Mouse (Mus musculus): ENCODE data around the gene Ilkap. TPM values are rescaled to one million over a fixed set of nuclear protein-coding genes. Genes with fewer than 3 reads are reported as not detected.

Gene Ilkap
- polyA plus RNA-seq, 2 experiments: 46.0 to 62.1 TPM

DNA sequence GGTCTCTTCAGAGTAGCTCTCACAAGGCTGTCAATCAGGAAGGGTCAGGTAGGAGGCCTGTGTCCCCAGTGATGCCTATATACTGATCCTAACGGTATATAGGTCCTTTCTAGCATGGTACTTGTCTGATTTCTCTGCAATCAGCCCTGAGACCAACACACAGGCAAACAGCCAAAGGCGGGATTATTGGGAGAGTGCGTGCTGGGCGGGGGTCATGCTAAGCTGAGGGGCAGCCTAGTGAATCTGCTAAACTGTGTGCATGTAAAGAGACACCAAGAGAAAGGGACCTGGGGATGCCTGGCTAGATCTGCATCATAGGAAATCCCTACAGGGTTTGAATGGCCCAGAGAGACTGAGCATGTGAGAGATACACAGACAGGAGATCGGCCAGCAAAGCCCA lies 16.7 kb upstream of the Ilkap start:
- no peaks in the 10 kb centered on the region for H3K9me3 ChIP-seq (ENCODE audit: control insufficient read depth, low read length)
- peaks cover 3% of the 10 kb centered on the region; the same call in 1 of the 2 replicates for H3K27me3 ChIP-seq (ENCODE audit: control insufficient read depth, insufficient read depth, low read length)
- H3K36me3 ChIP-seq (replicated peaks; ENCODE audit: control insufficient read depth, insufficient read depth, low read depth): no peaks in the 10 kb centered on the region
- no peak overlapping the region for H3K27ac ChIP-seq
- peaks cover 0 to 2% of the 10 kb centered on the region in 2 experiments; a peak in 2 of 4 replicates for H3K4me1 ChIP-seq (replicated peaks; ENCODE audit: control insufficient read depth in 2 of 2, insufficient read depth in 2 of 2, low read length in 1 of 2)
- H3K4me2 ChIP-seq (ENCODE audit: low read depth): no peak overlapping the region
- no peak overlapping the region for H3K4me3 ChIP-seq (ENCODE audit: insufficient read depth in 1 of 2, low read depth in 2 of 2, low read length in 2 of 2)
- ATAC-seq (ENCODE audit: insufficient read depth) (no peak), DNase-seq (ENCODE audit: low read depth in 3 of 3, low spot score in 3 of 3) (no peak)
- TF ChIP-seq EP300 (IDR thresholded peaks at IDR 0.05; ENCODE audit: low read depth) (no peak), CTCF (IDR thresholded peaks at IDR 0.05; ENCODE audit: low read depth) (no peak)
- H3K9ac ChIP-seq (replicated peaks): no peak overlapping the region
- WGBS (ENCODE audit: insufficient replicate concordance): 59% methylated on average over 5 of the region's 5 CpGs

- no peaks in the 10 kb centered on the region; a peak in 1 of 4 replicates for H3K4me1 ChIP-seq (replicated peaks; ENCODE audit: control insufficient read depth in 2 of 2, insufficient read depth in 2 of 2, low read length in 1 of 2)
- ATAC-seq (ENCODE audit: insufficient read depth) (no peak), DNase-seq (ENCODE audit: low read depth in 3 of 3, low spot score in 3 of 3) (no peak)
- H3K27ac ChIP-seq: no peak overlapping the region
- no peak for TF ChIP-seq EP300 (IDR thresholded peaks at IDR 0.05; ENCODE audit: low read depth)
- no peak for TF ChIP-seq CTCF (IDR thresholded peaks at IDR 0.05; ENCODE audit: low read depth)
- no peaks in the 10 kb centered on the region for H3K36me3 ChIP-seq (replicated peaks; ENCODE audit: control insufficient read depth, insufficient read depth, low read depth)
- 68% methylated on average over 4 of the region's 4 CpGs for WGBS (ENCODE audit: insufficient replicate concordance)
- H3K4me2 ChIP-seq (ENCODE audit: low read depth): no peak overlapping the region
- no peak overlapping the region for H3K9ac ChIP-seq (replicated peaks)
- peaks cover 3% of the 10 kb centered on the region; the same call in 1 of the 2 replicates for H3K27me3 ChIP-seq (ENCODE audit: control insufficient read depth, insufficient read depth, low read length)
- no peak overlapping the region for H3K4me3 ChIP-seq (ENCODE audit: insufficient read depth in 1 of 2, low read depth in 2 of 2, low read length in 2 of 2)
- no peaks in the 10 kb centered on the region for H3K9me3 ChIP-seq (ENCODE audit: control insufficient read depth, low read length)
These were observed 16.3 kb upstream of the Ilkap start for GRCm38 (mm10) chr1:91414903-91415302.

- 1% methylated on average over 36 of the region's 39 CpGs for WGBS (ENCODE audit: insufficient replicate concordance)
- no peak within 1 kb of the TSS for H3K27ac ChIP-seq
- H3K4me1 ChIP-seq (replicated peaks; ENCODE audit: control insufficient read depth in 2 of 2, insufficient read depth in 2 of 2, low read length in 1 of 2): no peaks in the 10 kb centered on the region; a peak in 1 of 4 replicates
- H3K36me3 ChIP-seq (replicated peaks; ENCODE audit: control insufficient read depth, insufficient read depth, low read depth): no peaks in the 10 kb centered on the region
- H3K9me3 ChIP-seq (ENCODE audit: control insufficient read depth, low read length): no peaks in the 10 kb centered on the region
- no peak for DNase-seq (ENCODE audit: low read depth in 3 of 3, low spot score in 3 of 3)
- TF ChIP-seq EP300 (IDR thresholded peaks at IDR 0.05; ENCODE audit: low read depth) (no peak), CTCF (IDR thresholded peaks at IDR 0.05; ENCODE audit: low read depth) (no peak)
- ATAC-seq (ENCODE audit: insufficient read depth): no peak
- peak within 1 kb of the TSS; percentile 69 for H3K4me3 ChIP-seq (ENCODE audit: insufficient read depth in 1 of 2, low read depth in 2 of 2, low read length in 2 of 2)
- peak within 1 kb of the TSS; percentile 97 for H3K4me2 ChIP-seq (ENCODE audit: low read depth)
- peaks cover 3% of the 10 kb centered on the region; the same call in 1 of the 2 replicates for H3K27me3 ChIP-seq (ENCODE audit: control insufficient read depth, insufficient read depth, low read length)
- H3K9ac ChIP-seq (replicated peaks): peak within 1 kb of the TSS; percentile 77
These were observed 15.4 kb upstream of the Ilkap start, which contains the start of gene Hes6 for GRCm38 (mm10) chr1:91413898-91414594. Hes6 (minus strand) TSS chr1:91414038.

- Histone ChIP-seq H3K9me3 (ENCODE audit: control insufficient read depth, low read length) (no peaks in the 10 kb centered on the region), H3K27me3 (ENCODE audit: control insufficient read depth, insufficient read depth, low read length) (peaks cover 3% of the 10 kb centered on the region; the same call in 1 of the 2 replicates), H3K4me2 (ENCODE audit: low read depth) (peak overlapping the region; percentile 97), H3K4me3 (ENCODE audit: insufficient read depth in 1 of 2, low read depth in 2 of 2, low read length in 2 of 2) (peak overlapping the region; percentile 69), H3K4me1 (replicated peaks; ENCODE audit: control insufficient read depth in 2 of 2, insufficient read depth in 2 of 2, low read length in 1 of 2) (no peaks in the 10 kb centered on the region; a peak in 1 of 4 replicates), H3K9ac (replicated peaks) (peak overlapping the region; percentile 51), H3K36me3 (replicated peaks; ENCODE audit: control insufficient read depth, insufficient read depth, low read depth) (no peaks in the 10 kb centered on the region), H3K27ac (no peak overlapping the region)
- DNase-seq (ENCODE audit: low read depth in 3 of 3, low spot score in 3 of 3) (no peak), ATAC-seq (ENCODE audit: insufficient read depth) (no peak)
- TF ChIP-seq EP300 (IDR thresholded peaks at IDR 0.05; ENCODE audit: low read depth) (no peak), CTCF (IDR thresholded peaks at IDR 0.05; ENCODE audit: low read depth) (no peak)
- under 1% methylated on average over 14 of the region's 14 CpGs for WGBS (ENCODE audit: insufficient replicate concordance)
These were observed 14.9 kb upstream of the Ilkap start for GRCm38 (mm10) chr1:91413536-91413897.

- Histone ChIP-seq H3K27me3 (ENCODE audit: control insufficient read depth, insufficient read depth, low read length) (peaks cover 3% of the 10 kb centered on the region; the same call in 1 of the 2 replicates), H3K9me3 (ENCODE audit: control insufficient read depth, low read length) (no peaks in the 10 kb centered on the region), H3K27ac (no peak overlapping the region), H3K4me2 (ENCODE audit: low read depth) (peak overlapping the region; percentile 97), H3K36me3 (replicated peaks; ENCODE audit: control insufficient read depth, insufficient read depth, low read depth) (no peaks in the 10 kb centered on the region), H3K9ac (replicated peaks) (peak overlapping the region; percentile 77), H3K4me3 (ENCODE audit: insufficient read depth in 1 of 2, low read depth in 2 of 2, low read length in 2 of 2) (peak overlapping the region; percentile 69), H3K4me1 (replicated peaks; ENCODE audit: control insufficient read depth in 2 of 2, insufficient read depth in 2 of 2, low read length in 1 of 2) (no peaks in the 10 kb centered on the region; a peak in 1 of 4 replicates)
- TF ChIP-seq EP300 (IDR thresholded peaks at IDR 0.05; ENCODE audit: low read depth) (no peak), CTCF (IDR thresholded peaks at IDR 0.05; ENCODE audit: low read depth) (no peak)
- DNase-seq (ENCODE audit: low read depth in 3 of 3, low spot score in 3 of 3): peak; percentile 82 to 83 (median 83)
- under 1% methylated on average over 34 of the region's 34 CpGs for WGBS (ENCODE audit: insufficient replicate concordance)
- peak; percentile 93 for ATAC-seq (ENCODE audit: insufficient read depth)
These were observed 14.5 kb upstream of the Ilkap start for GRCm38 (mm10) chr1:91413030-91413506.

All from liver, embryonic 14.5 days (tissue).